Comparison of ENCODE assay signal across 8 mouse cellular contexts in genomic region chr11:115813507-115814296, GRCm38 (mm10). TPM values are rescaled to one million over a fixed set of nuclear protein-coding genes. Genes with fewer than 3 reads are reported as not detected.
DNase-seq lines count a peak whose midpoint lies in the region; ATAC-seq and TF ChIP-seq lines count a peak whose summit lies in the region.

TSS of gene Caskin2 (minus strand) at chr11:115813639.

- peak; percentile 97 for DNase-seq in gastrocnemius, postnatal 10 days
- peak; percentile 98 for DNase-seq in induced T-regulatory cell, adult 2 months (ENCODE audit: low read depth)
- DNase-seq in left cerebral cortex, adult 9 months (ENCODE audit: low spot score in 2 of 2), result peak; percentile 71 to 89
- peak; percentile 89 for DNase-seq in right cerebral cortex, postnatal 14 days
- DNase-seq in urinary bladder, postnatal 36 days (ENCODE audit: low spot score in 2 of 2), result peak; percentile 91 to 96

- peak; percentile 54; the same call in 1 of the 2 replicates for TF ChIP-seq POLR2A in cortical plate, adult 2 months (IDR thresholded peaks at IDR 0.05; ENCODE audit: extremely low read depth, insufficient read depth, low read length)

- H3K4me3 ChIP-seq in cortical plate, adult 2 months (ENCODE audit: insufficient read depth, low read length), result peak within 1 kb of the TSS; percentile 52

- peak; percentile 88 for TF ChIP-seq CTCF in cortical plate, adult 2 months (IDR thresholded peaks at IDR 0.05; ENCODE audit: extremely low read depth, insufficient read depth, low read length)

- peak; percentile 75 for ATAC-seq in activated CD4-positive, CD25-positive, alpha-beta regulatory T cell, adult 4 months
- peak; percentile 86 for ATAC-seq in megakaryocyte progenitor cell, adult 5-6 weeks (replicated peaks; ENCODE audit: poor library complexity)

- H3K27ac ChIP-seq in cortical plate, adult 2 months (ENCODE audit: insufficient read depth, low read length), result peak within 1 kb of the TSS; percentile 85

- peaks cover 4% of the 10 kb centered on the region; the same call in 1 of the 2 replicates for H3K4me1 ChIP-seq in cortical plate, adult 2 months (ENCODE audit: control insufficient read depth, insufficient read depth, low read length)

RNA-seq across cellular contexts. Expression of gene Caskin2, which starts in this region (rescaled TPM):
- polyA plus RNA-seq in activated CD4-positive, CD25-positive, alpha-beta regulatory T cell, adult 4 months (2017; shearing (Covaris generic)), result under 1 TPM; 0.46 to 0.79 TPM
- polyA plus RNA-seq in cortical plate, adult 2 months (2012; rRNA removed), result 22.1 and 24.1 TPM in 2 replicates
- 10 to 100 TPM; 16.8 to 22.7 TPM for total RNA-seq in gastrocnemius, postnatal 10 days (2021)
- 2.7 and 4.3 TPM in 2 replicates for total RNA-seq in megakaryocyte progenitor cell, adult 5-6 weeks (2015)
- total RNA-seq in megakaryocyte progenitor cell, adult 5-6 weeks (2017), result 1.5 and 3.5 TPM in 2 replicates

Comparison
In these comparisons a context has a peak if more than half of its experiments do, and no peak if none do; other contexts are left out.
1. Peak in every context shown above with its lines: DNase-seq, ATAC-seq, H3K4me3 ChIP-seq and H3K27ac ChIP-seq.
2. RNA of gene Caskin2 (polyA plus RNA-seq): 22.1 to 24.1 TPM in cortical plate, adult 2 months; 0.46 to 0.79 TPM in activated CD4-positive, CD25-positive, alpha-beta regulatory T cell, adult 4 months; every median in the first group is over 10 times any median in the second.
3. Peak in ATAC-seq in activated CD4-positive, CD25-positive, alpha-beta regulatory T cell, adult 4 months; RNA of the gene not detected or under 1 TPM.